Mouse (Mus musculus): ENCODE data around the gene Aven.

- TF ChIP-seq CTCF (conservative IDR thresholded peaks at IDR 0.05; ENCODE audit: low read length) (no peak), NANOG (IDR thresholded peaks at IDR 0.05; ENCODE audit: borderline replicate concordance, low read length) (no peak), POU5F1 (IDR thresholded peaks at IDR 0.05; ENCODE audit: borderline replicate concordance, low read length) (no peak)
Observed at GRCm38 (mm10) chr2:112602487-112602886, 109.7 kb downstream of the Aven start.
